In the genomic region with DNA sequence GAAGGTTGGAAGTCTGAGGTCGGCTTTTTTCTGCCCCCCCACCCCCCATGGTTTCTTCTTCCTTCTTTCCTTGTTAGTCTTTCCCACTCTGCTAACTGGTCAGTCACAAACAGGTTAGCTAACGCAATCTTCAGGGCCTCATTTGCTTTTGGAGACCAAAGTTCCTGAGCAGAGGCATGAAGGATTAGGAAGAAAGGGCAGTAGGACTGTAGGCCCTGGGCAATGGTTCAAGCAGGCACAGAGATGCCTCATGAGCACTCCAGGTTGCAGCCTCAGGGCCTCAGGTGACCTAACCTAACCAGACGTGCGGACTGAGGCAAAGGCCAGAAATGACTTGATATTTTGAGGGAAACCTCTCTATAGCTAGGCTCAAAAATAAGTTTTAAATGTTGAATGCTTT, we compare ENCODE assay signal across 38 mouse cellular contexts. TPM values are rescaled to one million over a fixed set of nuclear protein-coding genes. Genes with fewer than 3 reads are reported as not detected.
"Had no signal": no experiment of that assay in that cellular context is flagged by ENCODE, and none has a peak within 500 bp of the region (broad histone marks: within the 10 kb centered on the region; RNA-seq: fewer than 3 reads in every experiment).

No protein-coding gene starts in this region.

- ATAC-seq: liver, embryonic 12.5 days; liver, postnatal 0 days; lung, postnatal 0 days; midbrain, embryonic 13.5 days; midbrain, embryonic 15.5 days; midbrain, embryonic 16.5 days had no signal

- DNase-seq: left cerebral cortex, postnatal 4 days; liver; liver, embryonic 13.5 days; liver, postnatal 0 days; lung, adult 18-20 months; lung, adult 2 months; lung, embryonic 14.5 days; lung, postnatal 10 days; lung, postnatal 14 days; lung, postnatal 36 days; lung, postnatal 4 days; midbrain, embryonic 14.5 days had no signal

- H3K4me3 ChIP-seq: limb, embryonic 10.5 days; limb, embryonic 12.5 days; limb, embryonic 13.5 days; limb, embryonic 15.5 days; liver, embryonic 12.5 days; liver, embryonic 13.5 days; liver, embryonic 15.5 days; lung, embryonic 15.5 days; megakaryocyte, embryonic 14.5 days; midbrain, embryonic 12.5 days; midbrain, embryonic 13.5 days; midbrain, embryonic 15.5 days; myocyte; neural tube, embryonic 12.5 days had no signal

- H3K27me3 ChIP-seq: limb, embryonic 12.5 days; limb, embryonic 15.5 days; liver, embryonic 13.5 days; liver, embryonic 15.5 days; lung, embryonic 15.5 days; midbrain, embryonic 12.5 days; midbrain, embryonic 13.5 days; midbrain, embryonic 15.5 days; neural tube, embryonic 12.5 days had no signal

- H3K36me3 ChIP-seq: limb, embryonic 10.5 days; limb, embryonic 12.5 days; limb, embryonic 13.5 days; limb, embryonic 15.5 days; liver, embryonic 12.5 days; liver, embryonic 13.5 days; liver, embryonic 15.5 days; lung, embryonic 15.5 days; midbrain, embryonic 12.5 days; midbrain, embryonic 13.5 days; midbrain, embryonic 15.5 days; neural tube, embryonic 12.5 days had no signal

- H3K9ac ChIP-seq: limb, embryonic 12.5 days; limb, embryonic 13.5 days; limb, embryonic 15.5 days; liver, embryonic 12.5 days; liver, embryonic 13.5 days; liver, embryonic 14.5 days; liver, embryonic 15.5 days; liver, postnatal 0 days; lung, embryonic 14.5 days; lung, embryonic 15.5 days; midbrain, embryonic 12.5 days; midbrain, embryonic 13.5 days; midbrain, embryonic 15.5 days; neural tube, embryonic 12.5 days had no signal

- H3K27ac ChIP-seq: limb, embryonic 10.5 days; limb, embryonic 12.5 days; limb, embryonic 13.5 days; limb, embryonic 15.5 days; liver, embryonic 12.5 days; liver, embryonic 13.5 days; liver, embryonic 14.5 days; liver, embryonic 15.5 days; lung, embryonic 15.5 days; macrophage; midbrain, embryonic 12.5 days; midbrain, embryonic 13.5 days; midbrain, embryonic 15.5 days; neural tube, embryonic 12.5 days had no signal

- H3K9me3 ChIP-seq: limb, embryonic 10.5 days; limb, embryonic 12.5 days; limb, embryonic 13.5 days; limb, embryonic 15.5 days; liver, embryonic 12.5 days; liver, embryonic 13.5 days; liver, embryonic 15.5 days; lung, embryonic 15.5 days; megakaryocyte, embryonic 14.5 days; midbrain, embryonic 12.5 days; midbrain, embryonic 13.5 days; midbrain, embryonic 15.5 days; neural tube, embryonic 12.5 days had no signal

- H3K4me2 ChIP-seq: limb, embryonic 12.5 days; limb, embryonic 13.5 days; limb, embryonic 15.5 days; liver, embryonic 11.5 days; liver, embryonic 12.5 days; liver, embryonic 13.5 days; liver, embryonic 15.5 days; lung, embryonic 14.5 days; lung, embryonic 15.5 days; midbrain, embryonic 12.5 days; midbrain, embryonic 13.5 days; midbrain, embryonic 15.5 days; neural tube, embryonic 12.5 days had no signal

- H3K4me1 ChIP-seq: limb, embryonic 10.5 days; limb, embryonic 12.5 days; limb, embryonic 13.5 days; limb, embryonic 15.5 days; liver, embryonic 12.5 days; liver, embryonic 13.5 days; liver, embryonic 15.5 days; lung, embryonic 15.5 days; megakaryocyte, embryonic 14.5 days; midbrain, embryonic 12.5 days; midbrain, embryonic 13.5 days; midbrain, embryonic 15.5 days; neural tube, embryonic 12.5 days had no signal

RNA-seq across cellular contexts. Expression of a gene that starts 24.7 kb away (rescaled TPM):
- total RNA-seq: liver, adult 2 months; megakaryocyte progenitor cell, adult 5-6 weeks; megakaryocyte, adult 5-6 weeks; megakaryocyte-erythroid progenitor cell, adult 5-6 weeks; midbrain, postnatal 0 days; monocyte, adult 5-6 weeks had no signal
- polyA plus RNA-seq: limb, embryonic 10.5 days; limb, embryonic 11.5 days; limb, embryonic 13.5 days; liver, adult 2 months; liver, embryonic 11.5 days; liver, embryonic 12.5 days; liver, embryonic 13.5 days; liver, embryonic 14.5 days; liver, embryonic 15.5 days; liver, embryonic 16.5 days; liver, postnatal 0 days; macrophage; midbrain, postnatal 0 days had no signal
